Mouse (Mus musculus): ENCODE results near the gene Pign. TPM values are rescaled to one million over a fixed set of nuclear protein-coding genes. Genes with fewer than 3 reads are reported as not detected.

Pign gene
- polyA plus RNA-seq, 1 experiment, result 5.6 TPM

DNA sequence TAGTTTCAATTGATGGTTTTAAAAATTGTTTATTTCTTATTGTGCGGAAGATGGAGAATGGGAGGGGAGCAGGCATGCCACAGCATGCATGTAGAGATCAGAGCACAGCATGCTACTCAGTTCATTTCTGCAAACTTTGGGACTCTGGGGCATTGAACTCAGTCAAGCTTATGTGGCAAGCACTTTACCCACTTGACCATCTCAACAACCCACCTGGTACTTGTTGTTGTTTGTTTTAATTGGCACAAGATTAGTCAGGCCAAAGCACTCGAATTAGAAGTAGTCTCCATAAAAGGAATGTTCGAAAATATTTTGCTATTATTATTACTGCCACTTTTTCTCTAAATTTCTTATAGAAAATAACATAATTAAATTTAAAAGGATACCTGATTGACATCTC lies 19.4 kb downstream of the Pign start:
- Histone ChIP-seq H3K27ac (replicated peaks; ENCODE audit: low read depth, low read length) (no peak overlapping the region), H3K4me3 (ENCODE audit: insufficient read depth, low read depth, low read length) (no peak overlapping the region), H3K4me1 (ENCODE audit: control insufficient read depth, insufficient read depth, insufficient read length, low read length) (no peaks in the 10 kb centered on the region)

GRCm38 (mm10) chr1:105630481-105630880 lies 33.0 kb downstream of the Pign start:
- H3K4me3 ChIP-seq (ENCODE audit: insufficient read depth, low read depth, low read length), result no peak overlapping the region
- H3K27ac ChIP-seq (replicated peaks; ENCODE audit: low read depth, low read length), result no peak overlapping the region
- H3K4me1 ChIP-seq (ENCODE audit: control insufficient read depth, insufficient read depth, insufficient read length, low read length), result no peaks in the 10 kb centered on the region

- no peaks in the 10 kb centered on the region for H3K4me1 ChIP-seq (ENCODE audit: control insufficient read depth, insufficient read depth, insufficient read length, low read length)
- H3K4me3 ChIP-seq (ENCODE audit: insufficient read depth, low read depth, low read length), result no peak overlapping the region
- no peak overlapping the region for H3K27ac ChIP-seq (replicated peaks; ENCODE audit: low read depth, low read length)
Measured at GRCm38 (mm10) chr1:105589673-105590072, 73.8 kb downstream of the Pign start.

DNA sequence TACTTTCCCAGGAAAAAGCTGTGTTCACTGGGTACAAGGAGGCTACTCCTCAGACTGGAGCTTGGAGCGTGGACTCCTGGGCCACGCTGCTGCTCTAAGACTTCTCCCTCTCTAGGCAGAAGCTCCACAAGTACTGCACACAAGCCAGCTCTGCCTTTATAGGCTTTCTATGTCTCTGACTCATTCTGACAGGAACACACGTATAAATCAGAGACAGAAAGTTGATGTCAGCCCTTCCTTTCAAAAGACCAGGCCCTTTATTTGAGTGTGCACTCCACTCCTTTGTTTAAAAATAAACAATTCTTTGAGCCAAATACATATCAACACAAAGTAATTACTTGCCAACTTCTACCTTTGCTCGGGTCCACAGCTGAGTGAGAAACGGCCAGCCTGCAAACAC lies 74.8 kb downstream of the Pign start:
- H3K4me1 ChIP-seq (ENCODE audit: control insufficient read depth, insufficient read depth, insufficient read length, low read length), result no peaks in the 10 kb centered on the region
- H3K4me3 ChIP-seq (ENCODE audit: insufficient read depth, low read depth, low read length), result no peak overlapping the region
- no peak overlapping the region for H3K27ac ChIP-seq (replicated peaks; ENCODE audit: low read depth, low read length)

DNA sequence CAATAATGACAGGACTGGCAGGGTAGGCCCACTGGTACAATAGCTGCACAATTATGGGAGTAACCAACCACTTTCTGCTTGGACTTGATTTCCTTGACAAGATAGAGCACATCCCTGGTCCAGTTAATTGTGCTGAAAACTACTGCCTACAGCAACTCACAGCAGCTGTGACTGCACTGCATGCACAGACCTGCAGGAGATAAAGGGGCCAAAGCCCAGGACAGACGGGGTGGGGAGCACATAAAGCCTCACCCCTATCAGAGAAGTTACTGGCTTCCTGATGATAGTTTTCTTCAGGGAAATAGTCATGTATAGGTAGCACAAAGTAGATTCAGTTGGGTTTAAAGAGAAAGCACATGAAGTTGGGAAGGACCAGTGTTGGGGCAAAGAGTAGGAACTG lies 80.7 kb downstream of the Pign start:
- no peak overlapping the region for H3K4me3 ChIP-seq (ENCODE audit: insufficient read depth, low read depth, low read length)
- no peak overlapping the region for H3K27ac ChIP-seq (replicated peaks; ENCODE audit: low read depth, low read length)
- H3K4me1 ChIP-seq (ENCODE audit: control insufficient read depth, insufficient read depth, insufficient read length, low read length), result no peaks in the 10 kb centered on the region

- H3K4me1 ChIP-seq (ENCODE audit: control insufficient read depth, insufficient read depth, insufficient read length, low read length), result no peaks in the 10 kb centered on the region
- H3K4me3 ChIP-seq (ENCODE audit: insufficient read depth, low read depth, low read length), result no peak overlapping the region
- H3K27ac ChIP-seq (replicated peaks; ENCODE audit: low read depth, low read length), result no peak overlapping the region
Measured at GRCm38 (mm10) chr1:105580909-105581308, 82.6 kb downstream of the Pign start.

DNA sequence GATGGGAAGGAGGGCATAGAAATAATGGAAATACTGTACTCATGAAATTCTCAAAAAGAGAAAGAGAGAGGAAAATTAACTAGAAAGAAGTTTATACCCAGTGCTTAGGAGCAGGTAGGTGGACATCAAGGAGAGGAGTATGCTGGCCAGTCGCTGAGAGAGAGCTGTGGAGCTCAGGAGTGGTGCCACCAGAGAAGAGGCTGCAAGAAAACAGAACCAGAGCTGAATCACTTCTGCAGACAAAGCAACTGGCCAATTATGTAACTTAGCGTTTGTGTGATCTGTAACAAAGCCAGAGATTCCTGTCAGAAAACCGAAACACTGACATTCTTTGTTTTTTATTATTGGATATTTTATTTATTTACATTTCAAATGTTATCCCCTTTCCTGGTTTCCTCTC lies 97.4 kb downstream of the Pign start:
- no peak overlapping the region for H3K27ac ChIP-seq (replicated peaks; ENCODE audit: low read depth, low read length)
- no peak overlapping the region for H3K4me3 ChIP-seq (ENCODE audit: insufficient read depth, low read depth, low read length)
- no peaks in the 10 kb centered on the region for H3K4me1 ChIP-seq (ENCODE audit: control insufficient read depth, insufficient read depth, insufficient read length, low read length)

DNA sequence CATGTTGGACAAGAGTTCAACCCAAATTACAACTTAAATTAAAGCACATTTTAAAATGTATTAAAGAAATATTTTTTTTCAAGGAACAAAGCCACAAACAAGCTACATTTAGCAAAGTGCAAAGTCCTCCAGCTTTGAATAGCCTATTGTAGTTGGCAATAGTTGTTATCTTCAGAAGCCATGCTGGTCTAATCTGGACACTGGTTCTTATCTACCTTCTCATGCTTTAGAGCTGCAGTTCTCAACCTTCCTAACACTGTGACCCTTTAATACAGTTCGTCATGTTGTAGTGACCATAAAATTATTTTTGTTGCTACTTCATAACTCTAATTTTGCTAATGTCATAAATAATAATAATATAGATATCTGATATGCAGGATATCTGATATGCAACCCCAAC lies 99.2 kb downstream of the Pign start:
- no peak overlapping the region for H3K27ac ChIP-seq (replicated peaks; ENCODE audit: low read depth, low read length)
- H3K4me3 ChIP-seq (ENCODE audit: insufficient read depth, low read depth, low read length), result no peak overlapping the region
- no peaks in the 10 kb centered on the region for H3K4me1 ChIP-seq (ENCODE audit: control insufficient read depth, insufficient read depth, insufficient read length, low read length)

DNA sequence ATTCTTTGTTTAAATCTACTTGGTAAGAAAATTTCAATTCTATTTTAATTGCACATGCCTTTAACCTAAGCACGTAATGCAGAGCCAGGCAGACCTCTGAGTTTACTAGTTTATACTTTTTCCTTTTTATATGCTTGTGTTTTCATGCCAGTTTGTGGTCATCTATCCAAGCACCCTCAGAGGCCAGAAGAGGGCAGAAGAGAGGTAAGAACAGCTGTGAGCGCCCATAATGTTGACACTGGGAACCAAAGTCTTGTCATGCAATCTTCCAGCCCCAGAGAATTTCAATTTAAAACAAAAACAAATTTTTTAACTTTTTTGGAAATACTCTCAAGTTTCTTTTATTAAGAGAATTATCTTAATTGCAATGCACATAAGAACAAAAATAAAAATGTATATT lies 99.7 kb downstream of the Pign start:
- no peak overlapping the region for H3K27ac ChIP-seq (replicated peaks; ENCODE audit: low read depth, low read length)
- H3K4me1 ChIP-seq (ENCODE audit: control insufficient read depth, insufficient read depth, insufficient read length, low read length), result no peaks in the 10 kb centered on the region
- H3K4me3 ChIP-seq (ENCODE audit: insufficient read depth, low read depth, low read length), result no peak overlapping the region

GRCm38 (mm10) chr1:105556078-105556477 lies 107.4 kb downstream of the Pign start:
- Histone ChIP-seq H3K4me3 (ENCODE audit: insufficient read depth, low read depth, low read length) (no peak overlapping the region), H3K27ac (replicated peaks; ENCODE audit: low read depth, low read length) (no peak overlapping the region), H3K4me1 (ENCODE audit: control insufficient read depth, insufficient read depth, insufficient read length, low read length) (no peaks in the 10 kb centered on the region)

- Histone ChIP-seq H3K4me1 (ENCODE audit: control insufficient read depth, insufficient read depth, insufficient read length, low read length) (no peaks in the 10 kb centered on the region), H3K27ac (replicated peaks; ENCODE audit: low read depth, low read length) (no peak overlapping the region), H3K4me3 (ENCODE audit: insufficient read depth, low read depth, low read length) (no peak overlapping the region)
Measured at GRCm38 (mm10) chr1:105555192-105555718, 108.2 kb downstream of the Pign start.

GRCm38 (mm10) chr1:105553130-105553529 lies 110.3 kb downstream of the Pign start:
- H3K27ac ChIP-seq (replicated peaks; ENCODE audit: low read depth, low read length), result no peak overlapping the region
- no peak overlapping the region for H3K4me3 ChIP-seq (ENCODE audit: insufficient read depth, low read depth, low read length)
- no peaks in the 10 kb centered on the region for H3K4me1 ChIP-seq (ENCODE audit: control insufficient read depth, insufficient read depth, insufficient read length, low read length)

- Histone ChIP-seq H3K4me3 (ENCODE audit: insufficient read depth, low read depth, low read length) (no peak overlapping the region), H3K4me1 (ENCODE audit: control insufficient read depth, insufficient read depth, insufficient read length, low read length) (no peaks in the 10 kb centered on the region), H3K27ac (replicated peaks; ENCODE audit: low read depth, low read length) (no peak overlapping the region)
Measured at GRCm38 (mm10) chr1:105550163-105550562, 113.3 kb downstream of the Pign start.

DNA sequence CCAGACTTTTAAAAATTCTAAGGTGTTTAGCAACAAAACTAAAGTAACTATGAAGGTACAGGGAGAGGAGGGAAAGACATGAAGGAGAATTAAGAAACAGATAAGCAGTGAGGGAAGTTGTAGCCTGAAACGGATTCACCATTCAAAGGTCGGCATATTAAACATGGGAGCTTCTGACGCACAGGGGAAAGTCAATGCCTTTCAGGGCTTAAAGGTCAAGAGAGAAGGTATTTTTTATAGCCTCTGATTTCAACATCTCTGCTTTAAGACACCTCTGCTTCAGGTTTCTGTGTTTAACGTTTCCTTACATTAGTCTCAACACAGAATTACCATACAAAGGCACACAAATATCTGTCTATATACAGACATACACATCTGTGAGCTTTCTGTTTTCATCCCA lies 113.8 kb downstream of the Pign start:
- H3K27ac ChIP-seq (replicated peaks; ENCODE audit: low read depth, low read length), result no peak overlapping the region
- H3K4me3 ChIP-seq (ENCODE audit: insufficient read depth, low read depth, low read length), result no peak overlapping the region
- no peaks in the 10 kb centered on the region for H3K4me1 ChIP-seq (ENCODE audit: control insufficient read depth, insufficient read depth, insufficient read length, low read length)

DNA sequence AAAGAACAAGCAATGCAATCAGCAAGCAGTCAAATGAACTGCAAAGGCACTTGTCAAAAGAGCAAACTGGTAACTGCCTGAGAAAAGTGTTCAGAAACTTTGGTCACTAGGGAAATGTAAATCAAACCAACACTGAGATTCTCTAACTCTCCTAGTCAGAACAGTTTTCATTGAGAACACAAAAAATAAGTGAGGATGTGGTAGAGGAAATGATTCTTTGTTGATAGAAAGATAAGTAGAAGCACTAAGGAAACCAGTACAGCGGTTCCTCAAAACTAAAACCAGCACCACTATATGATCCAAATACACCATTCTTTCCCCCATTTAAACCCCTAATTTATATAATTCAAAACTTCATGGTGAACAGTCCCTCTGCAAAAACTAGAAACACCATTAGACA lies 120.4 kb downstream of the Pign start:
- Histone ChIP-seq H3K4me3 (ENCODE audit: insufficient read depth, low read depth, low read length) (no peak overlapping the region), H3K4me1 (ENCODE audit: control insufficient read depth, insufficient read depth, insufficient read length, low read length) (no peaks in the 10 kb centered on the region), H3K27ac (replicated peaks; ENCODE audit: low read depth, low read length) (no peak overlapping the region)

DNA sequence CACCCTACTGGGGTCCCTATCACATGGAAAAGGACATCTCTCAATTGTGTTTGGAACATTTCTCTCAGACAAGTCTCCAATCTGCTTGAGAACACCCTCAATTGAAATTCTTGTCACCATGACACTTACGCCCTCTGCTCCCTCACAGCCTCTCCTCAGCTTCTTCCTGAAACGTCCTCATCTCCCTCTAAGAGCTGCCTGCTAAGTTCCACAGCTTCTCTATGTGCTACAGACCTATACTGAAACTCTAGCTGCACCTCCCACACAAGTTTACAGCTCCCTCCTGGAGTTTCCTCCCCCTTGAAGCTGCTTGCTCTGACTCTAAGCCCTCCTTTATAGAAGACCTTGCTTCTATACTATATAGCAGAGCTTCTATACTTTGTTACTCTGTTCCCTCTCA lies 139.7 kb downstream of the Pign start:
- Histone ChIP-seq H3K27ac (replicated peaks; ENCODE audit: low read depth, low read length) (no peak overlapping the region), H3K4me1 (ENCODE audit: control insufficient read depth, insufficient read depth, insufficient read length, low read length) (no peaks in the 10 kb centered on the region; the same call in 1 of the 2 replicates)

DNA sequence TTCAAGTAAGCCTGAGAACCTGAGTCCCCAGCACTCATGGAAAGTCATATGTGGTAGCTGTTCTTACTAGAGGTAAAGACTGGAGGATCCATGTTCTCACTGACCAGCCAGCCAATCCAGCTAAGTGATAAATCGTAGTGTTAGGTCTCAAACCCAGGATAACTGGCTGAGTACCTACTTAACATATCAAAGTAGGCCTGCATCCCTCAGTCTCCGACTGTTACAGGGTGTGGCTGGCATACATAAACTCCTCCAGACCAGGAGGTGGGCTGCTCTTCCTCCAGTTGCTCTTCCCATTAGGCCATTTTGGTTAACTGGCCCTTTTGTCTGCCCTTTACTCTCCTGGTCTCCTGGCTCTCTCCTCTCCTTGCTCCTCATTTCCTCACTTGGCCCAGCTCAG lies 141.2 kb downstream of the Pign start:
- H3K27ac ChIP-seq (replicated peaks; ENCODE audit: low read depth, low read length), result no peak overlapping the region
- H3K4me3 ChIP-seq (ENCODE audit: insufficient read depth, low read depth, low read length), result no peak overlapping the region
- no peaks in the 10 kb centered on the region for H3K4me1 ChIP-seq (ENCODE audit: control insufficient read depth, insufficient read depth, insufficient read length, low read length)

More for the DNA sequence above, 139.7 kb downstream of the Pign start:
- no peak overlapping the region for H3K4me3 ChIP-seq (ENCODE audit: insufficient read depth, low read depth, low read length)

Data from brown adipose tissue, adult 24 weeks (tissue).